Mouse (Mus musculus) gastrocnemius, postnatal 14 days (tissue): ENCODE results near the gene Ctdnep1. TPM values are rescaled to one million over a fixed set of nuclear protein-coding genes. Genes with fewer than 3 reads are reported as not detected.

ENCODE experiments used
- DNase-seq: peaks from one replicate; pipeline ENCODE4 v3.0.0; 2021; ENCODE audit warnings: mixed read lengths
- intact Hi-C: fragments of 180-260 bp; cut with DNase I; formaldehyde crosslinking; loops from one replicate; pipeline ENCODE4 v1.15.1; 2025; ENCODE audit warnings: low total_unique reads
- total RNA-seq, 2 experiments: library from RNA; stranded (reverse); gene quantifications; 2 replicates each; pipeline ENCODE4 v1.2.3; 2021

Gene Ctdnep1
- total RNA-seq, 2 experiments from 2014 or later: 185 to 209 TPM

DNA sequence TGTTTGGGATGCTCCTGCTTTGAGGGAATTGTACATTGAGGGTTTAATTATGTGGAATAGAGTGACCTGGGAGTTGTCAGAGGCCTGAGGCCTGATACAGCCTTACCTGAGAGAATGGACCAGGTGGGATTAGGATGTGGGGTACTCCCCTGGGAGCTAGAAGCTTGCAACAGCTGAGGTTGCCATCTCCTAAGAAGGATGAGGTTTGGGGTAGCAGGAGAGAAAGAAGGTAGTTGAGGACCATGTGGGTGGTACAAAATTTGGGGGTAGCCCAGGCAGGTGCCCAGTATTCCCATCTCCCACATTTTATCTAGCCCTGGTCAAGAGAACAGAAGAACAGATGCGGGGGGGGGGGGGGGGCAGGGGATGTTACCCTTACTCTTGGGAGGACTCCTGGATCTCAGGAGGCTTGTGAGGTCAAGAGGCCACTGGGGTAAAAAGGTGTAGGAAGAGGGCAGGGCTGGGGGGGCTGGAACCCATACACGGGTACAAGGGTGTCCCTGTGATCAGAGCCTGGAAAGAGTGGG is 38.6 kb downstream of the Ctdnep1 start:
- intact Hi-C loops: no loop called here
- DNase-seq: no peak

DNA sequence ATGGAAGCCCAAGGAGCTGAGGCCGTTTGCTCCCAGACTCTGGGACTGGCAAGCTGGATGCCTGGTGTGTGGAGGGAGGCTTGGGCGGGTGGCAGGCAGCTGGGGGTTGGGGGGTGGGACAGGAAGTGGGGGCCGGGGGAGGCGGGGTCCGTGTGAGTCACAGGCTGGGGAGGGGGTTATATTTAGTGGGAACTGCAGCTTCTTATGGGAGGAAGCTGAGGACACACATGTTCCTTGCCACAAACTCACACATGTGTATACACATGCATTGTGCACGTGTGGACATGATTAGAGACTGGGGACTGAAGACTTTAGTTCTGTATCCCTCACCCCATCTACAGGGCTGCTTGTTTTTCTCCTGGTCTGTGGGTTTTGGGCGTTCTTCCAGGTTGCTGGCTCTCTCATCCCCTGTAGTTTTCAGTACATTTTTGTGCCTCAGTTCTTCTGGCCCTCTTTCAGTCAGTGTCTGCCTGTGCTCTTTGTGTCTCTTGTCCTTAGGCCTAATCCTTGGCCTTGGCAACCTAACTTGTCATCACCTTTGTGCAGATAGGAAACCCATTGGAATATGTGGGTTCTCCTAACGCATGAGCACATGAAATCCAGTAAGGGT is 39.2 kb downstream of the Ctdnep1 start:
- no peak for DNase-seq
- intact Hi-C loops: no loop called here

- DNase-seq: peak; percentile 75
- intact Hi-C loops: no loop called here
Measured at GRCm38 (mm10) chr11:70020731-70021263, 39.8 kb downstream of the Ctdnep1 start.

GRCm38 (mm10) chr11:70021264-70022132 is 40.5 kb downstream of the Ctdnep1 start:
- peak; percentile 98 for DNase-seq
- intact Hi-C loops: no loop called here

DNA sequence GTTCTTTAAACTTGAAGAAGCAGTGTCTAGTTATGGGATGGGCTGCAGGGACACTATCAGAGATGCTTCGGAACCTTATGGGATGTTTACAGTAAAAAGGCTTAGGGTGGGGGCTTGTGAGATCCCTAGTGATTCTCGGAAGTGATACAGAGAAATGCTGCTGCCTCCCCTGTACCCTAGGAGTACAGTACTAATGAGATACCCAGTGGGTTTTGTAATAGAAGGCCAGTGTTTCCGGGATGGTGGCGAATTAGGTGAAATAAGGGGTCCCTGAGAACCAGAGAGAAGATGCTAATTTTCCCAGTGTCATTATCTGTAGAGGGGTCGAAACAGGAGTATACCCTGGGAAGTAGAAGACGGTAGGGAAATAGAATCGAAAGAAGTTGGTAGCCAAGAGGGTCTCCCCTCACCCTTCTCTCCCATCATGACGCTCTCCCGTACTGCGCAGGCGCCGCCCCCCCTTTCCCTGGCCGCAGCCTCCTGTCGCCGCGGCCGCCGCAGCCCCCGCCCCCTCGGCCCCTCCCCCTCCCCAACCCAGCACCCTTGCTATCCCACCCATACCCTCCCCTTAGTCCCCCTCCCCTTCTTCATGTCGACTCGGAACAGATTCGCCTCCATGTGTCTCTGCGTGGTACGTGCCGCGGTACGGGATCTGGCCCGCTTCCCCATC is 42.7 kb downstream of the Ctdnep1 start:
- DNase-seq: no peak

GRCm38 (mm10) chr11:70024151-70024514 is 43.2 kb downstream of the Ctdnep1 start:
- intact Hi-C loops: no loop called here
- no peak for DNase-seq

More for the DNA sequence above, 42.7 kb downstream of the Ctdnep1 start:
- intact Hi-C loops: no loop called here

- intact Hi-C loops: no loop called here
- peak; percentile 85 for DNase-seq
Measured at GRCm38 (mm10) chr11:70026689-70027088, 45.7 kb downstream of the Ctdnep1 start.

DNA sequence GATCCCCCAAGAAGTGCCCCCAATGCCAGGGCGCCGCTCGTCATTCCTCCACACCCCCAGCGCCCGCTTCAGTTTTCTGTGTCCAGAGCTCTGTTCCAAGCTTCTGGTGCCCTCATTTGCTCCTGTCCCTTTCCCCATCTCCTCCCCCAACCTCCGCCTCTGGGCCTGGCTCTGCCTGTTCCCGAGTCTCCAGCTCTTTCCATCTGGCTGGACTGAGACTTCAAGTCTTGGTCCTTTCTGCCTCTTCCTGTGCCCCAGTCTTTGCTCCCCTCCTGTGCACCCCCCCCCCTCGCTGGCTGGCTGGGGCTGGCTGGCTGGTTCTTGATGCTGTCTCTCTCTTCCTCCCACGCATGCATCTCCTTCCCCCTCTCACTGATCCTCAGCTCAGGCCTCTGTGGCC is 46.4 kb downstream of the Ctdnep1 start:
- intact Hi-C loops: no loop called here
- peak; percentile 76 for DNase-seq

DNA sequence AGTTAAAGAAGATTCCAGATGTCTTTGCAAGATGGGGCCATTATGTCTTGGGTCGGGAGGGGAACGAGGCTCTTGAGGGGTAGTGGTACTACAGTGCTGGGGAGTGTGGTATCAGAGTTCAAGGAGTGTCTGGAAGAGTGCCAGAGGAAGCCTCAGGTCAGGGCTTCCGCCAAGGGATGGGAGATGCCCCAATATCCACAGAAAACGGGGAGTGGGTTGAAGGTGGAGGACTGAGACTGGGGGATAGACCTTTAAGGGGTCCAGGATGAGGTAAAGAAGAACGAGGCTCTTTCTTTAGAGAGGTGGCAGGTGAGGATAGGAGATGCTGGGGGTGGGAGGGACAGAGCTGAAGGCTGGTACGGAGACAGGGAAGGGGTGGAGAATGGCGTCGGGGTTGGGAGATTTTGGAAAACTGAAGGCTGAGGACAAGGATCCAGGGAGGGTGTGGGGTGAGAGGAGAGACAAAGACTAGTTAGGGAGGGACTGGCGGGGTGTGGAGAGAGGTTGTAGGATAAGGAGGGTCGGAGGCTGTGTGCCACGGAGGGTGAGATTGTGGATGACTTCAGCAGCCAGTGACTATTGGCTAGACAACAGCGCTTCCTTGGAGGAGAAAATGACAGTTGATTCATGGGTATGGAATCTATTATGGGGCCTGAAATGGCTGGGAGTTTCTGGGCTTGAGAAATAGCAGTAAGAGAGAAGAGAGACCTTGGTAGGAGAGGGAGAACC is 47.6 kb downstream of the Ctdnep1 start:
- intact Hi-C loops: no loop called here
- DNase-seq: peak; percentile 40

DNA sequence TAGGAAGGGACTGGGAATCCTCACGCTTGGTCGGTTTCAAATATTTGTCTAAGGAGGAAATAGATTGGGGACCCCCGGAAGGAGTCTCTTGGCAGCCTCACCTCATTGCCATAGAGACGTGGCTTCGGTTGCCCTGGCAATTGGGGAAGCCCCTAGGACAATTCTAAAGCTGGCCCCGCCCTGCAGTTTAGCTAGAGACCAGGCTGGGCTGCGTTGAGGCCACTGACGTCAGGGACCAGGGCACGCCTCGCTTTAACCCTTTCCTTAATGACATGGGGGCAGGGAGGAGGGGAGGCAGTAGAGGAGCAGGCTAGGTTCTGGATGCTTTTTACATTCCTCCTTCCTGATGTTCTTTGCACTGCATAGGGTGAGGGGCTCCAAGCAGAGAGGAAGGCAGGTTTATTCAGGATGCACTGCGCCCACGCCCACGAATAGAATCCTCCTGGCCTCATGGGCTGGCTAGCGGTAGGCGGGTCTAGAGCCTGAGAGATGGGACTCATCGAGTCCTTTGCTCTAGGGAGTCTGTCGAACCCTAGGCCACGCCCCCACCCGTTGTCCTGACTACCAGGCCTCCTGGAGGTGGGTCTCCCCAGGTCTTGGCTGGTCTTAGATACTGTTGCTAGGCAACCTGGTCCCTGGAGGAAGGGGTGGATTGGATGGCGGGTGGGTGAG is 48.3 kb downstream of the Ctdnep1 start:
- peak; percentile 87 for DNase-seq
- intact Hi-C loops: no loop called here

DNA sequence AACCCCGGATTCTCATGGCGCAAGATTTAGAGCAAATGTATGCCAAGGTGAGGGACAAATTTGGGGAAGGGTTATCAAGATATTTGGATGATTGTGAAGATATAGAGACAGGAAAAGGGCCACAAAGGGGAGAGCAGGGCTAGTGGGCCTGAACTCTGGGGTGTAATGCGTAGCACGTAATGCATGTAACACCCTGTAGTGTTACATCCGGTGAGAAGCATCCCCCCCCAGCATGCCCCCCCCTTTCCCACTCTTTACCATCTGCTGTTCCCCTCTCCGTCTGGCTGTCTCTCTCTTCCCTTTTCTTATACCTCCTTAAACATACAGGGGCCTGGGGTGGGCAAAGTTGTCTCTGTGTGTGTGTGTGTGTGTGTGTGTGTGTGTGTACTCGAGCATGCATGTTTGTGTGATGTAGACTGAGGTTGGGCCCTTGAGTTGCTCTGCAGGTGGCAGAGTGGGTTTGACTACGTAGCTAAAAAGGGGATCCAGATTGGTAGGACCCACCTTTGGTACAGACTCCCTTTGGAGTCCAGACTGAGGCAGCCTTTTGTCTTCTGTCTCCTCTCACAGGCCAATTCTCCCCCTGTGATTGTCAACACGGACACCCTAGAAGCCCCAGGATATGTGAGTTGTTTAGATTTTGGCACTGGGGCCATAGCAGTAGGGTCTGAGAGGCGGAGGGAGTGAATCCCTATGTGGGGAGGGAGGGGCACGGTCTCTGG is 49.0 kb downstream of the Ctdnep1 start:
- intact Hi-C loops: no loop called here
- no peak for DNase-seq

- intact Hi-C loops: no loop called here
- no peak for DNase-seq
Measured at GRCm38 (mm10) chr11:70030651-70031320, 49.8 kb downstream of the Ctdnep1 start.

DNA sequence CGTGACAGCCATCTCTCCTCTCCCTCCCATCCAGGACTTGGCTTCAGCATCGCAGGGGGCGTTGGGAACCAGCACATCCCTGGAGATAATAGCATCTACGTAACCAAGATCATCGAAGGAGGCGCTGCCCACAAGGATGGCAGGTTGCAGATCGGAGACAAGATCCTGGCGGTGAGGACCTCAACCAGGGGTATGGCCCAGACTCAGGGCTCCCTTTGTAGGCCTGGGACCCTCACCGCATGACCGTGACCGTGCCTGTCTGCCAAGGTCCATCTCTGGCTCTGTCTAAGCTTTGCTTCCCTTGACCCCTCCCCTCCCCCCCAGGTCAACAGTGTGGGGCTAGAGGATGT is 50.3 kb downstream of the Ctdnep1 start:
- intact Hi-C loops: no loop called here

DNA sequence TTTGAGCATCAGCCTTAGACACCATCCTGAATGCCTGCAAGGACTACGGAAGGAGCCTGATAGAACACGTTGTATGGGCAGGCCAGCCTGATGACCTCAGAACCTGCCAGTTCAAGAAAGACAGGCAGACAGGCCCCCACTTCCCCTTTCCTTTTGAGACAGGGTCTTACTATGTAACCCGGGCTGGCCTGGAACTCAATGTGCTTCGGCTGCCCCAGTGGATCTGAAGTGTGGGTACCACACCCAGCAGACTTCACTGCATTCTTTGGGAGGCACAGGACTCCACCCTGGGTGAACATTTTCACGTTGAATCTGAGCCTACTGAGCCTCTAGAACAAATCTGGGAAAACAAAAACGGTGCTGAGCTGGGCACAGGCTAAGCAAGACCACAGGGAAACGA is 57.2 kb downstream of the Ctdnep1 start:
- intact Hi-C loops: no loop called here
- no peak for DNase-seq

More for the DNA sequence above, 50.3 kb downstream of the Ctdnep1 start:
- DNase-seq: no peak

DNA sequence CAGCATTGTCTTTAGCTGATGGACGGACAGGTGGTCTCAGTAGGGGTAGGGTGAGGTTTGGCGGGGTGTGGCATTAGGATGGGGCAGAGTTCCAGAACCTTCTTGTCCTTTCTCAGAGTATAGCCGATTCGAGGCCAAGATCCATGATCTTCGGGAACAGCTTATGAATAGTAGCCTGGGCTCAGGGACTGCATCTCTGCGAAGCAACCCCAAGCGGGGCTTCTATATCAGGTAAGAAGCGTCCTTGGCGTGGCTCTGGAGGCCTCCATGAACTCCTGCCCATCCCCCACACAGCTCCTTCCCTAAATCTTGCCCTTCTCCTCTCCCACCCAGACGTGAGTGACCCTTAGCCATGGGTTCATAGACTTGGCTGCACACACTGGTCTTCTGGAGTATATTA is 58.7 kb downstream of the Ctdnep1 start:
- DNase-seq: no peak
- intact Hi-C loops: no loop called here

GRCm38 (mm10) chr11:70040184-70040583 is 59.2 kb downstream of the Ctdnep1 start:
- DNase-seq: no peak
- intact Hi-C loops: no loop called here
